Mouse (Mus musculus): ENCODE measurements at regions not wholly inside any gene's neighbourhood (a gene's known extent, or its start where the extent isn't known, plus 50 kb on each side); places are given as distances from the start of the nearest gene placed in this dataset.

GRCm38 (mm10) chr2:167783374-167783773 is 93.8 kb upstream of the Tmem189 start:
- no peak for DNase-seq (ENCODE audit: inconsistent age in 2 of 2, low spot score in 1 of 2)

- no peak for DNase-seq (ENCODE audit: inconsistent age in 2 of 2, low spot score in 1 of 2)
These were observed 92.8 kb upstream of the Tmem189 start for GRCm38 (mm10) chr2:167782231-167782999.

GRCm38 (mm10) chr2:167781496-167781895 is 91.9 kb upstream of the Tmem189 start:
- peak; percentile 70 to 83 for DNase-seq (ENCODE audit: inconsistent age in 2 of 2, low spot score in 1 of 2)

GRCm38 (mm10) chr2:167778691-167779090 is 89.1 kb upstream of the Tmem189 start:
- DNase-seq (ENCODE audit: inconsistent age in 2 of 2, low spot score in 1 of 2): peak in 1 of 2 experiments; percentile 80

- no peak for DNase-seq (ENCODE audit: inconsistent age in 2 of 2, low spot score in 1 of 2)
These were observed 88.6 kb upstream of the Tmem189 start for GRCm38 (mm10) chr2:167778271-167778670.

GRCm38 (mm10) chr2:167777331-167778085 is 87.9 kb upstream of the Tmem189 start:
- peak; percentile 91 to 97 for DNase-seq (ENCODE audit: inconsistent age in 2 of 2, low spot score in 1 of 2)

- DNase-seq (ENCODE audit: inconsistent age in 2 of 2, low spot score in 1 of 2): peak in 1 of 2 experiments; percentile 75
These were observed 86.9 kb upstream of the Tmem189 start for GRCm38 (mm10) chr2:167776251-167777168.

- DNase-seq (ENCODE audit: inconsistent age in 2 of 2, low spot score in 1 of 2): peak; percentile 76 to 83
These were observed 85.7 kb upstream of the Tmem189 start for GRCm38 (mm10) chr2:167775218-167775915.

- peak; percentile 75 to 88 for DNase-seq (ENCODE audit: inconsistent age in 2 of 2, low spot score in 1 of 2)
These were observed 85.2 kb upstream of the Tmem189 start for GRCm38 (mm10) chr2:167774806-167775179.

- DNase-seq (ENCODE audit: inconsistent age in 2 of 2, low spot score in 1 of 2): peak in 1 of 2 experiments; percentile 59
These were observed 84.7 kb upstream of the Tmem189 start for GRCm38 (mm10) chr2:167774166-167774805.

- no peak for DNase-seq (ENCODE audit: inconsistent age in 2 of 2, low spot score in 1 of 2)
These were observed 83.2 kb upstream of the Tmem189 start for GRCm38 (mm10) chr2:167772834-167773233.

GRCm38 (mm10) chr2:167767962-167768361 is 78.3 kb upstream of the Tmem189 start:
- DNase-seq (ENCODE audit: inconsistent age in 2 of 2, low spot score in 1 of 2): peak in 1 of 2 experiments; percentile 73

- no peak for DNase-seq (ENCODE audit: inconsistent age in 2 of 2, low spot score in 1 of 2)
These were observed 77.7 kb upstream of the Tmem189 start for GRCm38 (mm10) chr2:167767371-167767770.

GRCm38 (mm10) chr2:167765811-167766210 is 76.2 kb upstream of the Tmem189 start:
- DNase-seq (ENCODE audit: inconsistent age in 2 of 2, low spot score in 1 of 2): no peak

- peak; percentile 90 to 98 for DNase-seq (ENCODE audit: inconsistent age in 2 of 2, low spot score in 1 of 2)
These were observed 75.6 kb upstream of the Tmem189 start for GRCm38 (mm10) chr2:167765072-167765800.

- DNase-seq (ENCODE audit: inconsistent age in 2 of 2, low spot score in 1 of 2): peak in 1 of 2 experiments; percentile 52
These were observed 74.3 kb upstream of the Tmem189 start for GRCm38 (mm10) chr2:167763891-167764410.

GRCm38 (mm10) chr2:167761404-167761936 is 71.8 kb upstream of the Tmem189 start:
- DNase-seq (ENCODE audit: inconsistent age in 2 of 2, low spot score in 1 of 2): peak; percentile 61 to 92

GRCm38 (mm10) chr2:167760681-167761403 is 71.2 kb upstream of the Tmem189 start:
- peak in 1 of 2 experiments; percentile 47 for DNase-seq (ENCODE audit: inconsistent age in 2 of 2, low spot score in 1 of 2)

All from adrenal gland, adult (tissue).